Mouse (Mus musculus): ENCODE data around the gene Xiap.

GRCm38 (mm10) chrX:42012677-42013208, 46.7 kb upstream of the Xiap start:
- TF ChIP-seq GATA1 (IDR thresholded peaks at IDR 0.05; ENCODE audit: borderline replicate concordance, low read length) (no peak), FLI1 (IDR thresholded peaks at IDR 0.05; ENCODE audit: low read length) (no peak)
